8 mouse cellular contexts compared by ENCODE assay signal in the genomic region with DNA sequence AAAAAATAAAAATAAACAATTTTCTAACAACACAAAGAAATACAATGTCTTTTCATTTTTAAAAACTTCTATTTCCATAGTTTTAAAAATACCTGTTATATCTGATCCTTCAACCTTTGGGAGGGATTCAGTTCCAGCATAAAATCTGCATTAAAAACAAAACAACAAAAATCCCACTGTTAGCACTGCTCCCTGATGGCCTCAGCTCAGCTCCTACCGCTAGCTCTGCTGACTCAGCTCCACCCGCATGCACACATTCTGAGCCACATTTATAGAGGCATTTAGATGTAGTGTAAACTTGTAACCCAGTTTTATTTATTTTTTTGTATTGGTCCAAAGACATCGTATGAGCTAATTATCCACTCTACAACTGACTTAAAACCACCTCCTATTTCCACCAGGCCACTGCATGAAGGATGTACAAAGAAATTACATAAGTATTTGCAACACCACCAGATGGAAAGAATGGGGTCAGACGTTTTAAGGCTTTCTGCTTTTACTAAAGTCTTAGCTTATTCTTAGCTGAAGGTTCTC. TPM values are rescaled to one million over a fixed set of nuclear protein-coding genes. Genes with fewer than 3 reads are reported as not detected.
DNase-seq lines count a peak whose midpoint lies in the region; ATAC-seq and TF ChIP-seq lines count a peak whose summit lies in the region.

No protein-coding gene starts in this region.

- no peak overlapping the region for H3K27ac ChIP-seq in kidney, adult 2 months (ENCODE audit: insufficient read depth, low read depth, low read length)
- H3K27ac ChIP-seq in hindbrain, embryonic 14.5 days, result no peak overlapping the region
- no peak overlapping the region for H3K27ac ChIP-seq in midbrain, embryonic 15.5 days

- TF ChIP-seq POLR2A in kidney, adult 2 months (IDR thresholded peaks at IDR 0.05; ENCODE audit: low read depth, low read length), result no peak

- peak overlapping the region; percentile 95 for H3K4me3 ChIP-seq in kidney, adult 2 months (ENCODE audit: insufficient read depth, low read depth, low read length)
- H3K4me3 ChIP-seq in hindbrain, embryonic 14.5 days (replicated peaks; ENCODE audit: low read length), result peak overlapping the region; percentile 77
- H3K4me3 ChIP-seq in midbrain, embryonic 15.5 days, result peak overlapping the region; percentile 90

- ATAC-seq in hindbrain, embryonic 14.5 days (ENCODE audit: low FRiP score), result no peak
- no peak for ATAC-seq in midbrain, embryonic 15.5 days (replicated peaks)

- no peaks in the 10 kb centered on the region for H3K27me3 ChIP-seq in kidney, adult 2 months (replicated peaks; ENCODE audit: control insufficient read depth, insufficient read depth, low read length)
- no peaks in the 10 kb centered on the region for H3K27me3 ChIP-seq in hindbrain, embryonic 14.5 days (ENCODE audit: control insufficient read depth, insufficient read depth, low read length)
- H3K27me3 ChIP-seq in midbrain, embryonic 15.5 days (replicated peaks), result no peaks in the 10 kb centered on the region

- peak overlapping the region; percentile 85 for H3K4me2 ChIP-seq in hindbrain, embryonic 14.5 days (replicated peaks)
- peak overlapping the region; percentile 61 for H3K4me2 ChIP-seq in midbrain, embryonic 15.5 days

- peak overlapping the region; percentile 74 for H3K9ac ChIP-seq in hindbrain, embryonic 14.5 days
- H3K9ac ChIP-seq in midbrain, embryonic 15.5 days, result peak overlapping the region; percentile 57; the same call in 1 of the 2 replicates

- no peak for TF ChIP-seq CTCF in kidney, adult 2 months (conservative IDR thresholded peaks at IDR 0.05; ENCODE audit: insufficient read depth, insufficient read length, low read depth, low read length)

- no peak for DNase-seq in kidney, adult 2 months
- DNase-seq in kidney, adult 9 months, result no peak
- DNase-seq in adipocyte (ENCODE audit: low spot score), result peak; percentile 34
- no peak for DNase-seq in hindbrain, embryonic 14.5 days (ENCODE audit: low spot score)
- no peak for DNase-seq in testis, postnatal 10 days (ENCODE audit: low spot score)
- no peak for DNase-seq in urinary bladder, postnatal 14 days (ENCODE audit: low spot score)
- DNase-seq in cerebellum, postnatal 36 days, result no peak

- H3K4me1 ChIP-seq in kidney, adult 2 months (ENCODE audit: control insufficient read depth, insufficient read depth, low read length), result peaks cover 3% of the 10 kb centered on the region; the same call in 1 of the 2 replicates
- H3K4me1 ChIP-seq in hindbrain, embryonic 14.5 days (replicated peaks; ENCODE audit: control insufficient read depth, insufficient read depth, low read length), result peaks cover 14% of the 10 kb centered on the region; the same call in 1 of the 2 replicates
- H3K4me1 ChIP-seq in midbrain, embryonic 15.5 days, result peaks cover 16% of the 10 kb centered on the region

- no peaks in the 10 kb centered on the region; the same call in 1 of the 2 replicates for H3K36me3 ChIP-seq in kidney, adult 2 months (ENCODE audit: control insufficient read depth, insufficient read depth, low read length)
- peaks cover 47% of the 10 kb centered on the region for H3K36me3 ChIP-seq in hindbrain, embryonic 14.5 days (replicated peaks; ENCODE audit: control insufficient read depth, insufficient read depth)
- H3K36me3 ChIP-seq in midbrain, embryonic 15.5 days (replicated peaks), result peaks cover 24% of the 10 kb centered on the region

- no peaks in the 10 kb centered on the region for H3K9me3 ChIP-seq in hindbrain, embryonic 14.5 days (ENCODE audit: control insufficient read depth, low read length)
- H3K9me3 ChIP-seq in midbrain, embryonic 15.5 days, result no peaks in the 10 kb centered on the region

- WGBS in kidney, adult 2 months, result 2% methylated on average over 4 of the region's 4 CpGs
- 8% methylated on average over 4 of the region's 4 CpGs for WGBS in hindbrain, embryonic 14.5 days
- 7% methylated on average over 4 of the region's 4 CpGs for WGBS in midbrain, embryonic 15.5 days

RNA-seq across cellular contexts. Expression of gene Ptcd3, which starts 0.8 kb away (rescaled TPM):
- 13.4 and 19.4 TPM in 2 replicates for polyA plus RNA-seq in kidney, adult 2 months (2012; rRNA removed)
- 91.1 and 92.0 TPM in 2 replicates for polyA plus RNA-seq in hindbrain, embryonic 14.5 days (2014; fragmentation: Nextera tagmentation; extraction: Ambion mirVana)
- polyA plus RNA-seq in midbrain, embryonic 15.5 days (2015; fragmentation: Nextera tagmentation; extraction: Ambion mirVana), result 81.9 and 84.0 TPM in 2 replicates

RNA-seq across cellular contexts. Expression of gene Polr1a, which starts 1.1 kb away (rescaled TPM):
- polyA plus RNA-seq in kidney, adult 2 months (2012; rRNA removed), result 9.8 and 11.6 TPM in 2 replicates
- polyA plus RNA-seq in hindbrain, embryonic 14.5 days (2014; fragmentation: Nextera tagmentation; extraction: Ambion mirVana), result 18.1 and 20.4 TPM in 2 replicates
- 18.5 and 21.0 TPM in 2 replicates for polyA plus RNA-seq in midbrain, embryonic 15.5 days (2015; fragmentation: Nextera tagmentation; extraction: Ambion mirVana)
